Mouse (Mus musculus) layer of hippocampus, adult 18-20 months (tissue): ENCODE measurements around the gene Bex2. TPM values are rescaled to one million over a fixed set of nuclear protein-coding genes. Genes with fewer than 3 reads are reported as not detected.

ENCODE experiments used
- DNase-seq, 2 experiments: peaks; one replicate each; pipeline ENCODE4 v3.0.0; 2022; ENCODE audit warnings: low spot score in 2 of 2
- long read RNA-seq: library from polyadenylated mRNA; stranded (forward); transcript quantifications from one replicate; pipeline ENCODE4 v2.0.0, GENCODE M21; 2021
- total RNA-seq, 2 experiments: library from RNA; stranded (reverse); gene quantifications; 2 replicates each; pipeline ENCODE4 v1.2.3; 2021

The Bex2 gene
- 100 to 1,000 TPM; 336 to 373 TPM for total RNA-seq
- long read RNA-seq, transcript Bex2-201 (3 exons, 903 nt): major isoform, 168 of 208 reads
- long read RNA-seq, partial matches to known transcripts: 39 of 208 reads
- long read RNA-seq, other reads (novel, unspliced or antisense): 1 of 208 reads

DNA sequence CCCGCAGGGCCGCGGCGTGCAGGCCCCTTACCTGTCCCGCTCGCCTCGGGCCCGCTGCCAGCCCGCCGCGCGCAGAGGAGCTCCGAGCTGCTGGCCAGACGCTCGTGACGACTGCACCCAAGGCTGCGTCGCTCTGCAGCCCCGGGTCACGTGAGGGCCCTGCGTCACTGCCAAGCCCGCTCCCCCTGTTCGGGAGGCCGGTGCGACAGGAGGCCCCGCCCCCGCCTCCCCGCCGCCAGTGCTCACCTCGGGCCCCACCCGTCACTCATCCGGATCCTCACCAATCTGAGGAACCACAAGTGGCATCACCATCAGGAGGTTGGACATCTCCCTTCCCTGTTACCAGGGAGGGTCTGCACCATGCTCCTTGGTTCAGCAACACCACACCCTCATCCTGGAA, at the start of gene Bex2:
Bex2 (minus strand) TSS at position 217 of the 400 bp plus-strand sequence.
- DNase-seq: peak; percentile 1 to 24

DNA sequence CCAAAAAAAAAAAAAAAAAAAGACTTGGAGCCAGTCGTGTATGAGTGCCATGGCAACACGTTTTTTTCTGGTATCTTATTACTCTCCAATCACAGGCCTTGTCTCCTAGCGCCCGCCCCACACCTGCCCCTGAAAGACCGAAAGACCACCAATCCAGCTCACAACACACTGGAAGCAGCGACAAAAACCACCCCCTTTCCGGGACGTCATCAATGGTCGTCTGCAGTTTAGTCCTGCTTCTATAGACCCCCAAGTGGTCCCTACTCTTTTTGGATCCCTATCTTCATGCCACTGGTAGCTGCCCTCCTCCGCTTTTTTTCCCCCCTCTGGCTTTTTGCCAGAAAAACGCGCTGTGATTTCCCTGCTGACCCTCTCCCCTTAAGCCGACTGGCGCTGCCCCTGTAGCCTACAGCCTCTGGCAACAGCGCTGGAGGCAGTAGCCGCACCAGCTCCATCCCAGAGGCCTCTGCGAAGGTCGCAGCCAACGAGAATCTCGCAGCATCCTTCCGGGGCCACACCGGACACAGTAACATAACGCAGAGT, 47.5 kb upstream of the Bex2 start:
- peak; percentile 44 to 80 for DNase-seq

DNA sequence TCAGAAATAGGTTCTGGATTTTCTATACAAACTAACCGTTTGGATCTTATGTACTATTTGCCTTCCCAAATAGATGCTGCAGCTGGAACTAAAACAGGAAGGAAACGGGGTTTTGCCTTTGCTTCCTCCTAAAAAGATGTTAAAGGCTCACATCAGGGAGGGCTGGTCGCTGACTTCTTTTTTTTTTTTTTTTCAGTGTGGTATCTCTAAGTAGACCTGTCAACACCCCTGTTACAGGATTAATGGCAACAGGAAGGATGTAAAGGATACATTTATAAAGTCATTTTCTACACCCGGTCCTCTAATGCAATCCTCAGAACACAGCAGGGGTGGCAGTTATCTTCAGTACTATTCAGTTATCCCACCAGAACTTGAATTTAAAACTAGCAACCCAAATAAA, 47.0 kb upstream of the Bex2 start:
- DNase-seq: no peak

DNA sequence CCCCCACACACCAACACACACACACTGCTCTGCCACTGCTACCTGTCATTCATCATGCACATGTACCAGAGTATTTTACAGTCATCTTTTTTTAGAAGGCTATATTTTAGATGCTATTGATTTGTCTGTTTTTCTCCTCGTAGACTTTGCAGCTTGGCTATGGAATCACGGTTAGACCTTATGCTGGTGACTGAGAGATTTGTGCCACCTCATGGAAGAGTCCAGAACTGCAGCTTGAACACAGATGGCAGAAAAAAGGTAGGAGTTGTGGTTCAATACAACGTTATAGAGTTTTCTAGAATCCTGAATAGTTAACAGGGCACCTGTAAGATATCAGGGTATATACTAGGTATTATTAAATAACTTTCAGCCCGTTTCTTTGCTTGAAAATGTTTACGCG, 39.9 kb upstream of the Bex2 start:
- peak; percentile 52 to 83 for DNase-seq

DNA sequence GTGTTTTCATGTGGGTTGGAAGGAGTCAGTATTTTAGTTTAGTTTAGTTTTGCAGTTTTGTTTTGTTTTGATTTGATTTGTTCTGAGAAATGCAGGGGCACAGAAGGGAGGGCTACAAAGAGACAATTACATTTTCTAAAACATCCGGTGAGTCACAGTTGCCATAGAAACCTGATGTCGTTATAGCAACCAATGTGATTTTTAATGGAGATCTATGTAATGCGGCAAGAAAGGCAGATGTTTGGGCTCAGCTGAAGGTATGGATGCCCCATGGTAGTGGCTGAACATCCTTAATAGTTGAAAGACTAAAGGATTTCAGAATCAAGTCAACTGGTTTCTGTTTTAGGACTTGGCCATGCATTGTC, 36.7 kb upstream of the Bex2 start:
- peak in 1 of 2 experiments; percentile 58 for DNase-seq

DNA sequence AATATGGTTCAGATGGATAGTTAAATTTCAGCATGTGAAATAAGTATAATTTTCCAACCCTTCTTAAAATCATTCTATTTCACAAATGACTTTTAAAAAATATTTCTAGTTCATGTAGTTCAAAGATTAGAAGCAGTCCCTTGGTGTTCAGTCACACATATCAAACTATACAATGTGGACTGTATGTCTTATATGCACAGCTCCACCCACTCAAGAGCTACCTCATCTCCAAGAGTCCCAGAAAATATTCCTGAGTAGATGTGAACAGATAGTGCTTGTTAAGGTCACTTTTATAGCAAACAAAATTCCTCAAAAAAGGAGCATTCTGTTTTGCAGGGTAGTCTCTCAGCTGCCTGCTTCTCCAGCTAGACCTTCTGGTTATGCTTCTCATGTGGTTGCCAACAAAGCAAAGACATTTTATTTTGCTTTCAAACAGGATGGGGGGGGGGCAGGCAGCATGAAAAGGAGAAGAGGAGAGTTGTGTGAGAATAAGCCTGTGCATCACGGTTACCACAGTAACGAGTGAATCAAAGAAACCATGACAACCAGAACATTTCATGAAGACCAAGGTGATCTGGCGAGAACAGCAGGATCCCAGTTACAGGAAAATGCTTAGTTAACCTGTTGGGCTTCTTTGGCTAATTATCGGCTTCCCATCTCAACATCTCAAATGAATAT, 36.1 kb upstream of the Bex2 start:
- peak; percentile 17 to 57 for DNase-seq

DNA sequence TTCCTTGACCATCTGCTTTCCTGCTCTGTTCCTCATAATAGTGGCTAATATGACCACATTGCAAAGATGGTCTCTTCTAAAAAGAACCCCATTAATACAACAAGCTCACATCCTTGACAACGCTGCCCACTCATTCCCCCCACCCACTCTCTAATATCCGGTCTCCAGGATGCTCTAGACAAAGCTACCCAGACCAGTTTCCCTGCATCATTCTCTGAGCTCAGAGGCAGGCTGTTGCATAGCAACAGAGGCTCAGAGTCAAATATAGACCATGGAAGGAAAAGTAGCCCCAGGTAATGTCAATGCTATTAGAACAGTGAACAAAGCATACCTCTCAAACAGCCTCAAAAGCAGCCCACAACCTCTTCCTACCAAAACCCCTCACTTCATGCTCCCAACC, 26.4 kb upstream of the Bex2 start:
- peak; percentile 39 to 63 for DNase-seq

DNA sequence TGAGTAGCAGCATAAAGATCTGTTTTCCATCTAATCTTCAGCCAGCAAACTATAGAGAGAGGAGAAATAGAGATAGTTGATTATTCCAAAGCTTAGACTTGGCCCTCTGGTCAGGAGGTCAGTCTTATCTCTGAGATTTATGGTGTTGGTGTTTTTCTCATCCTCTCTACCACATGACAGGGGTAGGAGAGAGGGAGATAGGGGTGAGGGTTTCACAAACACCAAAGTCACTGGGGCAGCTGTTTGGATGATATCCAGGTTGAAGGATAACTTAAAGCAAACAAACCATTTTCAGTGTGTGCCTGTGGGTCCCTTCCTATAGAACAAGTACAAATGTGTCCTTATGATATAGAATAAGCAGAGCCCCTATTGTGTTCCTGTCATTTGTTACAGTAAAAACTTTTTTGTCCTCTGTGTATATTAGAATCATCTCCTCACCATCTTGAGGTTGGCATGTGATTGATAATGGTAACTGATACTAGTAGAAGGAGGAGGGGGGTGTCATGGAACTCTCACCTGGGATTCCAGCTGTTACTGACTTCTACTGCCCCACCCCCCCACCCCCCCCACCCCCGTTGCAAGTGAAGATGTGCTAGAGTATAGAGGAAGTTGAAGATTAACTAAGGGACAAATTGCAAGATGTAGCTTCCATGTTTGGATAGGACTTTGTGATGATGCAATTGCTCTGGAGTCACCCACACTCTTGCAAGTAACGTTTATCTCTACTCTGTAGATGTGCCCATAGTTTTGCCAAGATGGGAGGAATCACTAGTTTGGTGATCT, 24.7 kb upstream of the Bex2 start:
- DNase-seq: no peak

DNA sequence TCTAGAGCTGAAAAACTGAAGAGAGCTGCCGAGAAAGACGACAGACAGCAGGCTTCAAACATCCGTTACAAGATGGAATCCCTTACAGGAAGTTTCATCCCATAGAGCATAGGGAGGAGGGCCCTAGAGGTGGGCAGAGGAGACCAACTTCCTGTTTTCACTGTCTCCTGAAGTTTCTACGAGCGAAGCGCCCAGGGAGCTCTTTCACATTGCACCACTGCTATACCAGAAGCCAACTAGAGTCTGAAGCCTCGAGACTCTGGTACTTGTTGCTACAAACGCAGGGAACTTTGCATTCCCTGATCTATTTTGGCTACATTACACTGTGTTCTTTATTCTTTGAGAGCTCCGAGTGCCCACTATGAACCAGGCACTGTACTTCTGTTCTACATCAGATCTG, 17.1 kb upstream of the Bex2 start, which contains the start of gene Nxf3:
Nxf3 (minus strand) TSS at position 101 of the 400 bp plus-strand sequence.
- no peak for DNase-seq

DNA sequence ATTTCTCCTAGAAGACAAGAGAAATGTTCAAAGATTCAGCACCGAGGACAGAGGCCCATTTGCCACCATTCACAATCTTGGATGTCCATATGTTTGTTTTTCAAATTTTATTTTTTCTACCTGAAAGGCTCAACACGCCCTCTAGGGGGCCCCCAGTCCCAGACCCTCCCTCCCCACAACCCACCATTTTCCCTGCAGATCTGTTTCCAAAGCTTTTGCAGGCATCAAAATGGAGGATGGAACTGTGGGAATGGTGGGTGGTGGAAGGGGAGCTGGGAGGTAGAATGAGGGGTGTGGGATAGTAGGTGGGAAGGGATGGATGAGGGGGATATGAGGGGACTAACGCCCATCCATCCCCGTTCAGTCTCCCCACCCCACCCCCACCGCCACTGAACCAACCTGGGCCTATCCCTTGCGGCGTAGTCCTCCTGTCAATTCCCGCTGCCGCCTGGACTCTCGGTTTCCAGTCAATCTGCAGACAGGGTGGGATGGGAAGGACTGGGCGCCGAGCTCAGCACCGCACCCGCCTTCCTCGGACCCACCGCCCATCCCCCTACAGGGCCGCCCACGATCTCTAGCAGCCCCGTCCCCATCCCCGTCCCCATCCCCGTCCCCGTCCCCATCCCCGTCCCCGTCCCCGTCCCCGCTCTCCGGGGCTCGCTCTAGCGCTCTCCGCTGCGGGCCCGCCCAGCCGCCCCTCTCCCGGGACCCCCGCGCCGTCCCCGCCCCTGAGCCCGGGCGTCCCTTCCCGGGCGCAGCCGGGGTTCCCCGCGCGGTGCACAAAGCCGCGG, 640 bp downstream of the Bex2 start:
- peak; percentile 0 to 27 for DNase-seq

DNA sequence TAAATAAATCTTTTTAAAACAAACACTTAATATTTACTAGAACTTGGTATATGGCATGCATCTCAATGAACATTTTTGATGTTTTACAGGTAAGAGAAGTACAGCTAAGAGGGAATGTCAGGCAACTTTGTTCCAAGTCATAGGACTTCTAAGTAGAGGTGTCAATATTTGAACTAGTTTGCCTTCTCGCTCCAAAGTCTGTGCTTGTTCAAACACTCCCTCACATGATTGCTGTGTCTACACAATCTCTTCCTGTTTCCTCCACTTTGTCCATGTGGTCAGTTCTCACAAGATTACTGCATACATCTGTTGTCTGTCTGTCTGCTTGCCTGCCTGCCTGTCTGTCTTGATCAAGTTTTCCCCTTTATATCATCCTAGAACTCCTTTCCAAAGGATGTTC, 7.3 kb downstream of the Bex2 start:
- DNase-seq: no peak

DNA sequence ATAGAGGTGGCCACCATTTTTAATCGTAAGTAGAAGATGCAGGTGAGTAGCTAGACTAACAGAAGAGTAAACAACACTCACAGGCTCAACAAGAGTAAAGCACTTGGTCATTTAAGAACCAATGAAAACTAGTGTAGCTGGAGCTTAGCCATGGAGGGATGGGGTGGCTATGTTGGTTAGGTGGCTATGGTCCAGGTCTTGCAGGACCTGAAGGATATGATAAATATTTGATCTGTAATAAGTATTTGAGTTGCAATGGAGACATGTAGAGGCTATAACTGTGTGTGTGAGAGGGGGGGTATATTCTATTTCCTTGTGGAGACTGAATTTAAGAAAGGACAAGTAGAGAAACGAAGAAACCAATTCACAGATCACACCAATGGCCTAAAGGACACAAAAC, 16.8 kb downstream of the Bex2 start:
- DNase-seq: no peak

DNA sequence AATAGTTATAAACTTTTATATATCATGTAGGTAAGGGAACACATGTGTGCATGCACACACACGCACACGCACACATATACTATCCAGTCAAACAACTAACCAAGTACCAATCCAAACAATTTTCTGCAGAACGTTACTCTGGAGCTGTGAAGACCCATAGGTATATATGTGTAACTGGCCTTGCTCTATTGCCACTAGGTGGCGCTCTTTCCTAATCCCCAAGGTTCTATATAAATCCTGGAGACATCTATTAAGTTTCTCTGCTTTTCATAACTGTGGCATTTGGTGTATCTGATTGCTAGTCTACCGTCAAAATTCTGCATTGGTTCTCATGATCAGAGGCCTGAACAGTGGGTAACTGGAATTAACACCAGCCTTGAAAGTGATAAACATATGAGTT, 20.5 kb downstream of the Bex2 start:
- DNase-seq: peak; percentile 39 to 85

DNA sequence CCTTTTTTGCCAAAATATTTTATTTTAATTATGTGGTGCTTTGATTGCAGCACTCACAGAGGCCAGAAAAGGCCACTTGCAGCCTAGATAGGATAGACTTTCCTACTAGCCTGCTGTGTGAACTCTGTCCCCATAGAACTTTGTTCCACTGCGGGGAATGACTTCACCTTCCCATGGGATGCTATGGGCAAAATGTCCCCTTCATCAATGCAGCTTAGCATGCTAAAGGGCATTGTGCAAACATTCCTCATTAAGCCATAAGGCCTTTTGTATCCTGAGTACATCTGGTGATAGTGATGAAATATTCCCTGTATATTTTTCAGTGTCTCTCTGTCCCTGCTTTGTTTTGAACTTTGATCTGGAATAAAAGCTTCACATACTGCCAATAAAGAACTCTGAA, 24.3 kb downstream of the Bex2 start:
- no peak for DNase-seq

DNA sequence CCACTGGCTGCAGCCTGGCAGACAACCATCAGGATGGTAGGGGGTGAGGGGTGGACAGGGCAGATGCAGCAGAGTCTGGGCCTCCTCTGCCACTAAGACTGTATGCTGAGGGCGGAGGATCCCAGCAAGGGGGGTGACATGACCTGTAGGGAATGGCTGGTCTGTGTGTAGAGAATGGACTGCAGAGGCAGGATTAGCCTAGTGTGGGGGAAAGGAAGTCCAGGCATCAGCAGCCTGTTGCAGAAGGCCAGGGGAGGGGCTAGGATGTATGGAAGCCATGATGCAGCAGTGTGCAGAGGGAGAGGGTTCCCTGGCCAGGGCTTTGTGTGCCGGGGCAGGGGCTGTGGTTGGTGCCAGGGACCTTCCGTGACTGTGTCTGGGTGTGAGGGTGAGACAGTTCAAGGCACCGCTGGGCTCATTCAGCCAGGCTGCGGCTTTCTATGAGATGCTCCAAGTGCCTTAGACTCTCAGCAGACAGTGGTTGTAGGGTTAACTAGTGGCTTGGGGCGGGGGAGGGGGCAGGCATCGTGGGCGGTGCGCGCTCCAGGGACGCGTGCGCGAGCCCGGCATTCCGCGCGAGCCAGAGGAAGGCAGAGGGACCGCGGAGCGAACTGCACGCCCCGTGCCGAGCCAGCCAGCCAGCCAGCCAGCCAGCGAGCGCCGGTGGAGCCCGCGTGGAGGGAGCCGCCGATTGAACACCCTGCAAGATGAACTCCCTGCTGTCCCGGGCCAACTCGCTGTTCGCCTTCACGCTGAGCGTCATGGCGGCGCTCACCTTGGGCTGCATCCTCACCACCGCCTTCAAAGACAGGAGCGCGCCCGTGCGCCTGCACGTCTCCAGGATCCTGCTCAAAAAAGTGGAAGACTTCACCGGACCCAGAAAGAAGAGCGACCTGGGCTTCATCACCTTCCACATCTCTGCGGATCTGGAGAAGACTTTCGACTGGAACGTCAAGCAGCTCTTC, 35.0 kb downstream of the Bex2 start, which contains the start of gene Arxes1:
Arxes1 (plus strand) TSS at position 569 of the 965 bp plus-strand sequence.
- peak; percentile 10 to 13 for DNase-seq

DNA sequence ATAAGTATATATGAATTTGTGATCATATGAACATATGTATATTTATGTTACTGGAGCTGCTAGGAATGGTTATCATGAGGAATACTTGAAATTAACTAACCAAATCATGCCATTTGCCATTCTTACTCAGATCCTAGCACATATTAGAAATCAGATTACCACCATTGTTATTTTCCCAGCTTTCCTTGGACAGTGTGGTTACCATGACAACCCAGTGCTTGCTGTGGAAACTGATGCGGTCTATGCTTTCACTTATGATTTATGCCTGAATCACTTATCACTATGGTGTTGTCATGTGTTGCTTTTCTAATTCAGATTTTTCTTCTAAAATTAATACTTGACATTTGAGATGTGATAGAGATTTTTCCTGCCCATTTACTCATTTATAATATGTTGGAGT, 37.7 kb downstream of the Bex2 start:
- peak in 1 of 2 experiments; percentile 8 for DNase-seq
